Mouse (Mus musculus) embryonic facial prominence, embryonic 13.5 days (tissue): Measurements from ENCODE around the gene Pdlim7. TPM values are rescaled to one million over a fixed set of nuclear protein-coding genes. Genes with fewer than 3 reads are reported as not detected.
A peak's percentile ranks its signal among the peaks of the same experiment; 100 is the strongest.

Experiments
- ATAC-seq: fragments of 200-750 bp; cut with Nextera tagmentation; 2 replicates; pipeline ENCODE4 v1.8.0; 2017; ENCODE audit warnings: low read depth; ENCODE audit not compliant: insufficient number of reproducible peaks, insufficient read depth, low FRiP score, low TSS enrichment
- H3K27ac ChIP-seq: fragments of 300-500 bp; sonication (generic); 2 replicates; pipeline ENCODE4 v1.5.1; 2015; ENCODE audit warnings: moderate library complexity, mild to moderate bottlenecking, inconsistent platforms
- H3K27me3 ChIP-seq: fragments of 300-500 bp; sonication (generic); 2 replicates; pipeline ENCODE4 v1.6.1; 2015; ENCODE audit warnings: mild to moderate bottlenecking, inconsistent platforms
- H3K36me3 ChIP-seq: fragments of 300-500 bp; sonication (generic); 2 replicates; pipeline ENCODE4 v1.6.1; 2015; ENCODE audit warnings: mild to moderate bottlenecking, inconsistent platforms
- H3K4me1 ChIP-seq: fragments of 300-500 bp; sonication (generic); 2 replicates; pipeline ENCODE4 v1.6.1; 2015; ENCODE audit warnings: inconsistent platforms
- H3K4me2 ChIP-seq: fragments of 300-500 bp; sonication (generic); 2 replicates; pipeline ENCODE4 v1.6.1; 2015; ENCODE audit warnings: moderate library complexity, mild to moderate bottlenecking, inconsistent platforms
- H3K4me3 ChIP-seq: fragments of 300-500 bp; sonication (generic); 2 replicates; pipeline ENCODE4 v1.5.1; 2015; ENCODE audit warnings: mild to moderate bottlenecking, inconsistent platforms
- H3K9ac ChIP-seq: fragments of 300-500 bp; sonication (generic); 2 replicates; pipeline ENCODE4 v1.6.1; 2015; ENCODE audit warnings: mild to moderate bottlenecking, inconsistent platforms
- H3K9me3 ChIP-seq: fragments of 300-500 bp; sonication (generic); 2 replicates; pipeline ENCODE4 v1.6.1; 2016; ENCODE audit warnings: inconsistent platforms
- WGBS: fragments of 180-500 bp; shearing (Covaris S2); methylation state at CpG from one replicate; pipeline ENCODE4 v1.1.7; 2015; ENCODE audit warnings: mixed read lengths; 5-methylcytosine and 5-hydroxymethylcytosine counted together
- polyA plus RNA-seq: library from polyadenylated mRNA; unstranded; fragments of >200 nt; fragmentation: Nextera tagmentation; extraction: Ambion mirVana; gene quantifications from 2 replicates; pipeline ENCODE4 v1.2.1, GENCODE M21; 2015

Gene Pdlim7
- polyA plus RNA-seq, 1 experiment from 2014 or later = 119 TPM

GRCm38 (mm10) chr13:55483071-55483470 is 30.4 kb downstream of the Pdlim7 start:
- H3K4me2 ChIP-seq = 0 out of 2 replicates have a peak overlapping the region, but pooled peaks have one; percentile 94
- H3K4me1 ChIP-seq = peaks cover 37% of the 10 kb centered on the region
- H3K36me3 ChIP-seq = peaks cover 53% of the 10 kb centered on the region
- no peaks in the 10 kb centered on the region for H3K9me3 ChIP-seq
- ATAC-seq = no peak
- no peak overlapping the region for H3K4me3 ChIP-seq
- H3K27me3 ChIP-seq = no peaks in the 10 kb centered on the region
- 27% methylated on average over 9 of the region's 9 CpGs for WGBS
- peak overlapping the region; percentile 7; the same call in 1 of the 2 replicates for H3K27ac ChIP-seq
- H3K9ac ChIP-seq = peak overlapping the region; percentile 51; the same call in 1 of the 2 replicates

GRCm38 (mm10) chr13:55482542-55482941 is 30.9 kb downstream of the Pdlim7 start:
- Histone ChIP-seq H3K4me3 (no peak overlapping the region), H3K27me3 (no peaks in the 10 kb centered on the region), H3K36me3 (peaks cover 58% of the 10 kb centered on the region), H3K4me1 (peaks cover 36% of the 10 kb centered on the region), H3K9me3 (no peaks in the 10 kb centered on the region), H3K9ac (0 out of 2 replicates have a peak overlapping the region, but pooled peaks have one; percentile 3), H3K27ac (0 out of 2 replicates have a peak overlapping the region, but pooled peaks have one; percentile 23), H3K4me2 (no peak overlapping the region)
- ATAC-seq = no peak
- 84% methylated on average over 7 of the region's 7 CpGs for WGBS

GRCm38 (mm10) chr13:55479929-55480328 is 33.5 kb downstream of the Pdlim7 start:
- no peak overlapping the region for H3K4me3 ChIP-seq
- no peak for ATAC-seq
- H3K9me3 ChIP-seq = no peaks in the 10 kb centered on the region
- no peaks in the 10 kb centered on the region for H3K27me3 ChIP-seq
- H3K4me1 ChIP-seq = peaks cover 22% of the 10 kb centered on the region
- no peak overlapping the region for H3K9ac ChIP-seq
- no peak overlapping the region for H3K4me2 ChIP-seq
- peaks cover 85% of the 10 kb centered on the region for H3K36me3 ChIP-seq
- no peak overlapping the region for H3K27ac ChIP-seq

GRCm38 (mm10) chr13:55479008-55479407 is 34.5 kb downstream of the Pdlim7 start:
- H3K36me3 ChIP-seq = peaks cover 94% of the 10 kb centered on the region
- H3K27ac ChIP-seq = 0 out of 2 replicates have a peak overlapping the region, but pooled peaks have one; percentile 8
- no peaks in the 10 kb centered on the region for H3K9me3 ChIP-seq
- no peaks in the 10 kb centered on the region; the same call in 1 of the 2 replicates for H3K27me3 ChIP-seq
- no peak overlapping the region for H3K9ac ChIP-seq
- H3K4me3 ChIP-seq = no peak overlapping the region
- ATAC-seq = no peak
- WGBS = 82% methylated on average over 7 of the region's 7 CpGs
- peaks cover 22% of the 10 kb centered on the region for H3K4me1 ChIP-seq
- no peak overlapping the region for H3K4me2 ChIP-seq

GRCm38 (mm10) chr13:55478036-55478435 is 35.4 kb downstream of the Pdlim7 start:
- Histone ChIP-seq H3K9me3 (no peaks in the 10 kb centered on the region), H3K36me3 (peaks cover 92% of the 10 kb centered on the region), H3K4me1 (peaks cover 22% of the 10 kb centered on the region), H3K9ac (no peak overlapping the region), H3K4me3 (no peak overlapping the region), H3K4me2 (no peak overlapping the region), H3K27me3 (no peaks in the 10 kb centered on the region; the same call in 1 of the 2 replicates), H3K27ac (no peak overlapping the region)
- WGBS = 55% methylated on average over 5 of the region's 5 CpGs
- no peak for ATAC-seq

- H3K9ac ChIP-seq = no peak overlapping the region
- H3K9me3 ChIP-seq = no peaks in the 10 kb centered on the region
- no peak overlapping the region for H3K4me3 ChIP-seq
- peaks cover 28% of the 10 kb centered on the region for H3K4me1 ChIP-seq
- H3K4me2 ChIP-seq = no peak overlapping the region
- H3K36me3 ChIP-seq = peaks cover 87% of the 10 kb centered on the region
- H3K27ac ChIP-seq = no peak overlapping the region
- no peaks in the 10 kb centered on the region; the same call in 1 of the 2 replicates for H3K27me3 ChIP-seq
- ATAC-seq = no peak
- 70% methylated on average over 16 of the region's 16 CpGs for WGBS
These were observed 36.0 kb downstream of the Pdlim7 start for GRCm38 (mm10) chr13:55477492-55477891.

GRCm38 (mm10) chr13:55476256-55476655 is 37.2 kb downstream of the Pdlim7 start:
- Histone ChIP-seq H3K9ac (no peak overlapping the region), H3K27me3 (no peaks in the 10 kb centered on the region; the same call in 1 of the 2 replicates), H3K27ac (no peak overlapping the region), H3K9me3 (no peaks in the 10 kb centered on the region), H3K36me3 (peaks cover 74% of the 10 kb centered on the region), H3K4me2 (no peak overlapping the region), H3K4me1 (peaks cover 34% of the 10 kb centered on the region), H3K4me3 (no peak overlapping the region)
- WGBS = 94% methylated on average over 8 of the region's 8 CpGs
- no peak for ATAC-seq

GRCm38 (mm10) chr13:55475750-55476149 is 37.7 kb downstream of the Pdlim7 start:
- H3K9me3 ChIP-seq = no peaks in the 10 kb centered on the region
- H3K27ac ChIP-seq = no peak overlapping the region
- ATAC-seq = no peak
- no peak overlapping the region for H3K4me3 ChIP-seq
- H3K4me1 ChIP-seq = peaks cover 39% of the 10 kb centered on the region
- 85% methylated on average over 5 of the region's 5 CpGs for WGBS
- H3K4me2 ChIP-seq = no peak overlapping the region
- H3K36me3 ChIP-seq = peaks cover 69% of the 10 kb centered on the region
- H3K9ac ChIP-seq = no peak overlapping the region
- H3K27me3 ChIP-seq = no peaks in the 10 kb centered on the region; the same call in 1 of the 2 replicates

GRCm38 (mm10) chr13:55474621-55475069 is 38.8 kb downstream of the Pdlim7 start:
- no peak overlapping the region for H3K4me3 ChIP-seq
- H3K9me3 ChIP-seq = no peaks in the 10 kb centered on the region
- no peaks in the 10 kb centered on the region; the same call in 1 of the 2 replicates for H3K27me3 ChIP-seq
- 0 out of 2 replicates have a peak overlapping the region, but pooled peaks have one; percentile 21 for H3K9ac ChIP-seq
- 53% methylated on average over 5 of the region's 5 CpGs for WGBS
- no peak overlapping the region for H3K4me2 ChIP-seq
- H3K36me3 ChIP-seq = peaks cover 58% of the 10 kb centered on the region
- H3K27ac ChIP-seq = no peak overlapping the region
- peaks cover 46% of the 10 kb centered on the region for H3K4me1 ChIP-seq
- no peak for ATAC-seq

- H3K4me1 ChIP-seq = peaks cover 50% of the 10 kb centered on the region
- no peak for ATAC-seq
- no peak overlapping the region for H3K9ac ChIP-seq
These were observed 39.5 kb downstream of the Pdlim7 start for GRCm38 (mm10) chr13:55473961-55474360.

GRCm38 (mm10) chr13:55473076-55473831 is 40.2 kb downstream of the Pdlim7 start:
- no peak for ATAC-seq
- H3K27me3 ChIP-seq = no peaks in the 10 kb centered on the region; the same call in 1 of the 2 replicates
- H3K4me2 ChIP-seq = peak overlapping the region; percentile 100
- peak overlapping the region; percentile 78 for H3K27ac ChIP-seq
- H3K4me1 ChIP-seq = peaks cover 52% of the 10 kb centered on the region
- H3K9ac ChIP-seq = peak overlapping the region; percentile 82
- H3K36me3 ChIP-seq = peaks cover 46% of the 10 kb centered on the region
- no peaks in the 10 kb centered on the region for H3K9me3 ChIP-seq
- 18% methylated on average over 18 of the region's 18 CpGs for WGBS
- peak overlapping the region; percentile 60 for H3K4me3 ChIP-seq

More at GRCm38 (mm10) chr13:55473961-55474360, 39.5 kb downstream of the Pdlim7 start:
- H3K4me3 ChIP-seq = no peak overlapping the region
- 66% methylated on average over 11 of the region's 11 CpGs for WGBS
- H3K27ac ChIP-seq = no peak overlapping the region
- H3K36me3 ChIP-seq = peaks cover 51% of the 10 kb centered on the region
- no peak overlapping the region for H3K4me2 ChIP-seq
- no peaks in the 10 kb centered on the region; the same call in 1 of the 2 replicates for H3K27me3 ChIP-seq
- no peaks in the 10 kb centered on the region for H3K9me3 ChIP-seq
